Mouse (Mus musculus) CH12.LX (cell line): ENCODE results near the gene Ddx20.

ENCODE experiments used
- CTCF ChIP-seq, 2 experiments: IDR thresholded peaks in 1 of 2; conservative IDR thresholded peaks in 1 of 2; 2 replicates each; pipeline ENCODE4 v1.5.1; 2011 to 2012; ENCODE audit warnings: low read depth in 2 of 2, low read length in 2 of 2, improper control_type of control experiment in 1 of 2, inconsistent platforms in 1 of 2, mild to moderate bottlenecking in 1 of 2, moderate library complexity in 1 of 2
- MYC ChIP-seq: IDR thresholded peaks from 2 replicates; pipeline ENCODE4 v1.6.1; 2011; ENCODE audit warnings: low read depth, mild to moderate bottlenecking, improper control_type of control experiment, low read length
- POLR2A ChIP-seq: IDR thresholded peaks from 2 replicates; pipeline ENCODE4 v1.6.1; 2011; ENCODE audit warnings: low read depth, mild to moderate bottlenecking, improper control_type of control experiment, low read length
- ZNF384 ChIP-seq: IDR thresholded peaks from 2 replicates; pipeline ENCODE4 v1.6.1; 2012; ENCODE audit warnings: low read depth, low read length, improper control_type of control experiment, inconsistent platforms

DNA sequence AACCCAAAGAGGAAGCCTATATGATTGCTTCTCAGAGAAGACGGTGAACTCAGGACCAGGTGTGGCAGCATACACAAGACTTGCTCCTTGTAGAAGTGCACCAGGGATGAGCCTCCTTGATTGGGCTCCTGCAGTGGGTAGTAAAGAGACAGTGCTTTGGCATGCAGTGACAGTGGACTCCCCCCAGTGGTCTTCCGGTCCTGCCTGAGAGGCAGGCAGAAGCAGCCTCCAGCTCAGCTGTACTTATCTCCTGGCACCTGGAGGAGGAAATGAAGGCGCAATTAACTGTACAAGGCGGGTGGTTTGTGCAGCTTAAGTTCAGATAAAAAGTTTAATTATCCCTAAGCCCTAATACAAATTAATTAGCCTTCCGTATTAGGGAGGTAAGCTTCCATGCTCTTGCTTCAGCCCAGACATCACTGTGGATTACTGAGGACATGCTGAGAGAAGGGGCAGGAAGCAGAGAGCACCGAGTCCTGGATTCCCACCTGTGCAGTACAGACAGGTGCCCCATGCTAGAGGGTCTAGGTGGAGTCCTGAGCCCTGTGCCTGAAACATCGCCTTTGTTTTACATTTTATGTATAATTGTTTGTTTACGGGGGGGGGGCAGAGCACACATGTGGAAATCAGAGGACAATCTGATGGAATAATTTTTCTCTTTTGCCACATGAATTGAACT is 38.3 kb downstream of the Ddx20 start:
- no peak for TF ChIP-seq ZNF384
- no peak for TF ChIP-seq POLR2A
- no peak for TF ChIP-seq MYC
- TF ChIP-seq CTCF (conservative IDR thresholded peaks at IDR 0.05 in 1 of 2, IDR thresholded peaks at IDR 0.05 in 1 of 2; ENCODE audit: low read depth in 2 of 2, low read length in 2 of 2), result no peak
